Mouse (Mus musculus) ES-E14 (cell line): ENCODE measurements at regions not wholly inside any gene's neighbourhood (a gene's known extent, or its start where the extent isn't known, plus 50 kb on each side); places are given as distances from the start of the nearest gene placed in this dataset.

Experiments
- HCFC1 ChIP-seq: IDR thresholded peaks from 2 replicates; pipeline ENCODE4 v1.6.1; 2012; ENCODE audit warnings: low read length, inconsistent platforms, borderline replicate concordance; ENCODE audit not compliant: insufficient read depth
- MAFK ChIP-seq: IDR thresholded peaks from 2 replicates; pipeline ENCODE4 v1.6.1; 2014; ENCODE audit warnings: mild to moderate bottlenecking, low read depth, low read length, inconsistent platforms; ENCODE audit not compliant: insufficient read depth
- ZC3H11A ChIP-seq: IDR thresholded peaks from 2 replicates; pipeline ENCODE4 v1.6.1; 2012; ENCODE audit warnings: low read depth, mild to moderate bottlenecking, inconsistent platforms, low read length, borderline replicate concordance
- ZNF384 ChIP-seq: IDR thresholded peaks from 2 replicates; pipeline ENCODE4 v1.6.1; 2012; ENCODE audit warnings: low read depth, low read length, inconsistent platforms

GRCm38 (mm10) chr2:159557567-159557966 lies 763.0 kb downstream of the Dhx35 start:
- TF ChIP-seq MAFK (no peak), ZNF384 (no peak), ZC3H11A (no peak), HCFC1 (no peak)
